Mouse (Mus musculus) heart, postnatal 0 days (tissue): ENCODE data around the gene Myo1c. TPM values are rescaled to one million over a fixed set of nuclear protein-coding genes. Genes with fewer than 3 reads are reported as not detected.

ENCODE experiments used
- ATAC-seq: fragments of 200-750 bp; cut with Nextera tagmentation; 2 replicates; pipeline ENCODE4 v1.8.0; 2017; ENCODE audit warnings: low read depth, moderate number of reproducible peaks, moderate library complexity; ENCODE audit not compliant: insufficient read depth
- DNase-seq: peaks from one replicate; pipeline ENCODE4 v3.0.0-alpha.2; 2016; ENCODE audit warnings: low spot score
- H3K27ac ChIP-seq: fragments of 300-500 bp; sonication (generic); 2 replicates; pipeline ENCODE4 v1.5.1; 2014; ENCODE audit warnings: low read depth, mild to moderate bottlenecking
- H3K27me3 ChIP-seq: fragments of 300-500 bp; sonication (generic); 2 replicates; pipeline ENCODE4 v1.6.1; 2014; ENCODE audit warnings: low read length, mixed read lengths; ENCODE audit not compliant: control insufficient read depth, insufficient read depth
- H3K36me3 ChIP-seq: fragments of 300-500 bp; sonication (generic); replicated peaks from 2 replicates; pipeline ENCODE4 v1.6.1; 2014; ENCODE audit warnings: low read length, mixed read lengths; ENCODE audit not compliant: control insufficient read depth, insufficient read depth
- H3K4me1 ChIP-seq: fragments of 300-500 bp; sonication (generic); 2 replicates; pipeline ENCODE4 v1.6.1; 2014; ENCODE audit warnings: antibody characterized with exemption; ENCODE audit not compliant: control insufficient read depth, insufficient read depth
- H3K4me2 ChIP-seq: fragments of 300-500 bp; sonication (generic); 2 replicates; pipeline ENCODE4 v1.6.1; 2014; ENCODE audit warnings: low read depth, mild to moderate bottlenecking, low read length, moderate library complexity
- H3K4me3 ChIP-seq: fragments of 300-500 bp; sonication (generic); 2 replicates; pipeline ENCODE4 v1.5.1; 2014; ENCODE audit warnings: low read depth, low read length
- H3K9ac ChIP-seq: fragments of 300-500 bp; sonication (generic); replicated peaks from 2 replicates; pipeline ENCODE4 v1.6.1; 2014; ENCODE audit warnings: low read depth, low read length, mixed read lengths
- H3K9me3 ChIP-seq: fragments of 300-500 bp; sonication (generic); replicated peaks from 2 replicates; pipeline ENCODE4 v1.6.1; 2016; ENCODE audit warnings: low read length; ENCODE audit not compliant: control insufficient read depth
- CTCF ChIP-seq: IDR thresholded peaks from 2 replicates; pipeline ENCODE4 v1.5.1; 2016; ENCODE audit warnings: antibody characterized with exemption, control low read depth, low read depth
- EP300 ChIP-seq: IDR thresholded peaks from 2 replicates; pipeline ENCODE4 v1.6.1; 2016; ENCODE audit warnings: antibody characterized with exemption, low read depth
- WGBS: fragments of 180-500 bp; shearing (Covaris S2); extraction: QIAGEN DNeasy Blood & Tissue Kit; methylation state at CpG from one replicate; pipeline ENCODE4 v1.1.7; 2014; 5-methylcytosine and 5-hydroxymethylcytosine counted together
- polyA plus RNA-seq: library from polyadenylated mRNA; unstranded; fragments of >200 nt; fragmentation: Nextera tagmentation; extraction: Ambion mirVana; gene quantifications from 2 replicates; pipeline ENCODE4 v1.2.1, GENCODE M21; 2015
- total RNA-seq: library from RNA; depleted of rRNA; stranded (reverse); fragments of >200 nt; gene quantifications from 2 replicates; pipeline ENCODE4 v1.2.3, GENCODE M21; 2014; ENCODE audit warnings: low replicate concordance

Gene Myo1c
- total and polyA plus RNA-seq, 2 experiments from 2014 or later = 45.2 to 143 TPM

DNA sequence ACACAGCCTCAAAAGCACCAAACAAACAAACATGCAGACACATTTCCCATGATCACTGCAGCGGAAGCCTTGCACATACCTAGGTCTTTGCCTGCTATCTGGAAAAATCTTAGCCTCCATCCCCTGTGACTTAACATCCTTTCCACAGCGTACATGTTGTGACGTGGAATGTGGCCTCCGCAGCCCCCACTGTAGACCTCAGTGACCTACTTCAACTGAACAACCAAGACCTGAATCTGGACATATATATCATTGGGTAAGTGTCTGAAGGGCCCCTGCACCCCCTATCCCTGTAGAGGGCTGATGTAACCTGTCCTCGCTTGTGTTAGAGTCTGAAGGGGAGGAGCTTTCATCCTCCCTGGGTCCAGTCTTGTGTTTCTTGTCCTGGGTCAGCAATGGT lies 17.4 kb upstream of the Myo1c start:
- Histone ChIP-seq H3K4me2 (no peak overlapping the region), H3K27ac (no peak overlapping the region), H3K36me3 (peaks cover 51% of the 10 kb centered on the region), H3K9me3 (no peaks in the 10 kb centered on the region), H3K27me3 (no peaks in the 10 kb centered on the region), H3K4me3 (no peak overlapping the region), H3K9ac (no peak overlapping the region), H3K4me1 (peaks cover 14% of the 10 kb centered on the region)
- TF ChIP-seq EP300 (no peak), CTCF (no peak)
- no peak for DNase-seq
- 85% methylated on average over 5 of the region's 5 CpGs for whole genome bisulfite sequencing
- no peak for ATAC-seq

DNA sequence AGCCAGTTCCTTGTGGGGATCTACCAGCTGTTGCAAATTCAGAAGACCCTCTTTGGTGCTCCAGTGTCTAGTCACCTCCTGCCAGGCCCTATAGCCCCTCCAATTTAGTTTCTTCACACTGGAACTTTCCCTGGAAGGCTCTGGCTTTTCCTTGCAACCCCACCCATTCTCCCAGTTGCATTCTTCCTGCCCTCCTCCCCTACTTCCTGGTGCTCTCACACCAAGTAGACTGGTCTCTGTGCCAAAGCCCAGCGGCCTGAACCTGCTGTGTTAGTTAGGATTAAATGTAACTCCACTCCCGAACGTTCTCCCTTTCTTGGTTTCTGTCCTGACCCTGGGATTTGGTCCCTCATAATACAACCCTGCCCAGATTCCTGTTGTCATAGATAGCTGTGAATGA lies 15.5 kb upstream of the Myo1c start:
- Histone ChIP-seq H3K9ac (no peak overlapping the region), H3K9me3 (no peaks in the 10 kb centered on the region), H3K4me3 (no peak overlapping the region), H3K4me1 (peaks cover 14% of the 10 kb centered on the region), H3K36me3 (peaks cover 47% of the 10 kb centered on the region), H3K4me2 (no peak overlapping the region), H3K27me3 (no peaks in the 10 kb centered on the region), H3K27ac (peak overlapping the region; percentile 49)
- DNase-seq (no peak), ATAC-seq (no peak)
- 57% methylated on average over 3 of the region's 3 CpGs for WGBS
- TF ChIP-seq EP300 (no peak), CTCF (no peak)

DNA sequence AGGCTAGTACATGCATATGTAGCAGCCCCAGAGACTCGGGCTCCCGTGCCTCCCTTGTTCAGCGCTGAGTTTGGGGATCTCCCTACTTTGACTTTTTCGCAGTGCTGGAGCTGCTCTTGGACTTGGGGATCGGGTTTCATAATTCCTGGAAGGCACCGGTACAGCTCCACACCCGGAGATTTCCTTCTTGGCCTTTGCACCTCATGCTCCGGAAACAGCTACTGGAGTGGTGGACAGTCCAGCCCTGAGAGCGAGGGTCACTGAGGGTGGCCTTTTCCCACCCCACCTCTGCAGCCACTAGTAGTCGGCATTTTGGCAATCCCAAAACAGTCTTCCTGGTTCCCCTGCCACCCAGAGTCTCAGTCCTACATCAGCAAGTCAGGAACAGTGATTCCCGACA lies 15.0 kb upstream of the Myo1c start:
- no peak overlapping the region for H3K4me3 ChIP-seq
- peak overlapping the region; percentile 49 for H3K27ac ChIP-seq
- no peaks in the 10 kb centered on the region for H3K27me3 ChIP-seq
- H3K9ac ChIP-seq = no peak overlapping the region
- H3K36me3 ChIP-seq = peaks cover 49% of the 10 kb centered on the region
- DNase-seq = no peak
- no peak for TF ChIP-seq EP300
- no peak for TF ChIP-seq CTCF
- H3K4me1 ChIP-seq = peaks cover 10% of the 10 kb centered on the region
- ATAC-seq = no peak
- no peaks in the 10 kb centered on the region for H3K9me3 ChIP-seq
- WGBS = 52% methylated on average over 11 of the region's 11 CpGs
- H3K4me2 ChIP-seq = no peak overlapping the region

DNA sequence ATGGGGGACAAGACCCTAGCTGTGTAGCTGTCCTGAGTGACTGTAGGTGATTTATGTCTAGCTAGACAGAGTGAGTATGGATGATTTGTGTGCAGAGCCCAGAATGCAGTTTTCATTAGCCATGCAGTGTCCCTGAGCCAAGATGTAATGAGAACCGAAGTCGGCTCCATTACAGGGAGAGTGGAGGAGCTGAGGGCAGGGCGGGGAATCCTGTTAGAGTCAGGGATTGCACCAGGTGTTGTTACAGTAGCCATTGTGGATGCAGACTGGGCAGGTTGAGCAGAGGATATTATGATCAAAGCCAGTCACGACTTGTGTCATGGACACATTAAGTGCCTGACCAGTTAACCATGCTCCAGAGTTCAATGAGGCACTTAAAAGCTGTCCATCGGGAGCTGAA lies 7.0 kb upstream of the Myo1c start:
- Histone ChIP-seq H3K4me3 (no peak overlapping the region), H3K27me3 (no peaks in the 10 kb centered on the region), H3K4me2 (no peak overlapping the region), H3K27ac (no peak overlapping the region), H3K36me3 (peaks cover 24% of the 10 kb centered on the region), H3K4me1 (peaks cover 8% of the 10 kb centered on the region), H3K9ac (no peak overlapping the region), H3K9me3 (no peaks in the 10 kb centered on the region)
- WGBS = 67% methylated on average over 5 of the region's 5 CpGs
- ATAC-seq (no peak), DNase-seq (no peak)
- TF ChIP-seq EP300 (no peak), CTCF (no peak)

- no peak overlapping the region for H3K4me2 ChIP-seq
- no peak overlapping the region for H3K27ac ChIP-seq
- no peak for TF ChIP-seq EP300
- no peak for TF ChIP-seq CTCF
- DNase-seq (no peak), ATAC-seq (no peak)
- no peak overlapping the region for H3K4me3 ChIP-seq
- WGBS = 75% methylated on average over 9 of the region's 9 CpGs
- no peak overlapping the region for H3K9ac ChIP-seq
- no peaks in the 10 kb centered on the region for H3K9me3 ChIP-seq
- H3K4me1 ChIP-seq = peaks cover 21% of the 10 kb centered on the region
- H3K27me3 ChIP-seq = no peaks in the 10 kb centered on the region
- peaks cover 24% of the 10 kb centered on the region for H3K36me3 ChIP-seq
These were observed 5.6 kb upstream of the Myo1c start for GRCm38 (mm10) chr11:75644684-75645083.

GRCm38 (mm10) chr11:75647681-75648211 lies 2.6 kb upstream of the Myo1c start:
- DNase-seq (peak; percentile 84), ATAC-seq (peak; percentile 64)
- Histone ChIP-seq H3K4me3 (no peak overlapping the region), H3K4me2 (no peak overlapping the region), H3K9me3 (no peaks in the 10 kb centered on the region), H3K9ac (peak overlapping the region; percentile 35; the same call in 1 of the 2 replicates), H3K4me1 (peaks cover 33% of the 10 kb centered on the region), H3K27ac (peak overlapping the region; percentile 95), H3K36me3 (peaks cover 14% of the 10 kb centered on the region), H3K27me3 (no peaks in the 10 kb centered on the region)
- 23% methylated on average over 6 of the region's 6 CpGs for WGBS
- TF ChIP-seq CTCF = no peak
- peak; percentile 63; the same call in 1 of the 2 replicates for TF ChIP-seq EP300
